Mouse (Mus musculus): ENCODE results near the gene Acss2.
"Not testable (repeated sequence)": the region's sequence is repeated elsewhere in the genome, so short reads cannot be mapped to it uniquely, and the experiment has no call there.

Gene Acss2

DNA sequence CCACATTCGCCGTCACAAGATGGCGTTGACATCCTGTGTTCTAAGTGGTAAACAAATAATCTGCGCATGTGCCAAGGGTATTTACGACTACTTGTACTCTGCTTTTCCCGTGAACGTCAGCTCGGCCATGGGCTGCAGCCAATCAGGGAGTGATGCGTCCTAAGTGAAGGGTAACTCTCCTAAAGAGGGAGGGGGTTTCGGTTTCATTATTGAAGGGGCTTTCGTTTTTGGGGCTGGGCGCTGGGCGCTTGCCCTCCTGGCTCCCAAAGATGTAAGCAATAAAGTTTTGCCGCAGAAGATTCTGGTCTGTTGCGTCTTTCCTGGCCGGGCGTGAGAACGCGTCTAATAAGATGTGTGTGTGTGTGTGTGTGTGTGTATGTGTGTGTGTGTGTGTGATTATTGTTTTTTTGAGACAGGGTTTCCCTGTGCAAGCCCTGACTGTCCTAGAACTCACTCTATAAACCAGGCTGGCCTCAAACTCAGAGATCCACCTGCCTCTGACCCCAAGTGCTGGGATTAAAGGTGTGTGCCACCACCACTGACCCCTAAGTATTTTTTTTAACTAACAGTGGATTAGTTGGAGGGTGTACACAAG, 20.8 kb downstream of the Acss2 start:
- DNase-seq (ENCODE audit: low spot score in 2 of 2) = not testable (repeated sequence)

- DNase-seq (ENCODE audit: low spot score in 2 of 2) = no peak
These were observed 21.9 kb downstream of the Acss2 start for GRCm38 (mm10) chr2:155539696-155540095.

DNA sequence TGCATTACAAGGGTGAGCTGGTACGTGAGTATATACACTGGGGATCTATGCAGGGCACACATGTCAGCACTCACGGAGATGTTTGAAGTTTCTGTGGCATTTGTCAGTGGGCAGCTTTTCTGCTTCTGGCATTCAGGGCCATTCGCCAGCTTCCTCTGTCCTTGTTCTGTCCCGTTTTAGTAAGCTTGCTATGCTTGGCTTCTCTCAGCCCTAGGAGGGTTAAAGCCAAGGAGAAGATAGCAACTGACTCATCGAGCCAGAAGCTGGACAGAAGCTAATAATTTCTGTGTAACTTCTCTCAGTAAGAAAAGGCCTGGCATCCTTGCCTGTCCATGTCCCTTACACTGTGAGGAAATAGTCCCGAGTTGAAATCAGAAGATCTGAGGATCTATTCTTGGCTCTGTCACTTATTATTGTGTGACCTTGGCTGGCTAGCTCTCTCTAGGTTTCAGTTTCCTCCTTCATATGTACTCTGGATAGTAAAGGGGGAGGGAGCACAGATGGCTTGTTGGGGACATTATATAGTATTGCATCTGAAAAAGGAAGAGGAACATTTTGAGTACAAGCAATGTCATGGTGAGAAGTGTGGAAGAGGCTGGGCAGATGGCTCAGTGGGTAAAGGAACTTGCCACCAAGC, 23.2 kb downstream of the Acss2 start:
- no peak for DNase-seq (ENCODE audit: low spot score in 2 of 2)

- DNase-seq (ENCODE audit: low spot score in 2 of 2) = no peak
These were observed 29.2 kb downstream of the Acss2 start for GRCm38 (mm10) chr2:155546955-155547354.

GRCm38 (mm10) chr2:155552336-155552735, 34.6 kb downstream of the Acss2 start:
- peak; percentile 15 to 38 for DNase-seq (ENCODE audit: low spot score in 2 of 2)

DNA sequence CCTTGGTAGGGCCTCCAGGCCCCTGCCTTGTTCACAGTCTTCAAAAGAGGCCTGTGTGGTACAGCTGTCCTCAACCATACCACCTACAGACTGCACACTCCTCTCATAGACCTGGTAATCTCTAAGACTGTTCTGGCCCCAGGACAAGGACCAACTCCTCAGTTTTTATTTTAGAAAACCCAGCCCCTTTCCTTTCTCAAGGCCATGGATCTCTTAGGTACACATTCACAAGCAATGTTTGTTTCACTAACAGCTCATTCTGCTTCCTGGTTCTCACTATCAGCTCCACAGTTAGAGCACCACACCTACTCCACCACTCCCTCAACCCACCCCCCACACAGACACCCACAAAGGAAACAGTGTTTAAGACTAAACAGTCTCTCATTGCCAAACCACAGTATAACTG, 35.2 kb downstream of the Acss2 start:
- peak; percentile 63 to 73 for DNase-seq (ENCODE audit: low spot score in 2 of 2)

DNA sequence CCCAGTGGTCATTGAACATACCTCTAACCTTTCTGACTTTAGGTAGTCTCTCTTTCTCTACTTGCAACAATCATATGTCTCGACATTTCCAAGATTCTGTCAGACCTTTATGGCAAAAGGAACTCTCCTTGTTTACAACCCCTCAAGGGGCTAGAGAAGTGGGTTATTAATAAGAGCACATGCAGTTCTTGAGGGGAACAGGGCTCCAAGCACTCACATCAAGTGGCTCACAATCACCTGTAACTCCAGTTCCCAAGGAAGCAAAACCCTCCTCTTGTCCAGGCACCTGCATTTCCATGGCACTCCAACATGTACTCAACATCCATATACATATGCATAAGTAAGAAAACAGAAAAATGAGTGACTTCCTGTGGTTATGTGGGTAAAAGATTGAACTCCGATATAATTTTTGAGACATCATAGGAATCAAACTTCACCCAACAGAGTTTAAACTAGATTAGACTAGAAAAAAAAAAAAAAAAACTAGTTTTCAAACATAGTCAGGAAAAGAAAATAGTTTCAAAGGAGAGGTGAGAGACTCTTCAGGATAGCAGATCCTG, 36.8 kb downstream of the Acss2 start:
- DNase-seq (ENCODE audit: low spot score in 2 of 2) = no peak

- no peak for DNase-seq (ENCODE audit: low spot score in 2 of 2)
These were observed 44.5 kb downstream of the Acss2 start for GRCm38 (mm10) chr2:155562209-155562608.

DNA sequence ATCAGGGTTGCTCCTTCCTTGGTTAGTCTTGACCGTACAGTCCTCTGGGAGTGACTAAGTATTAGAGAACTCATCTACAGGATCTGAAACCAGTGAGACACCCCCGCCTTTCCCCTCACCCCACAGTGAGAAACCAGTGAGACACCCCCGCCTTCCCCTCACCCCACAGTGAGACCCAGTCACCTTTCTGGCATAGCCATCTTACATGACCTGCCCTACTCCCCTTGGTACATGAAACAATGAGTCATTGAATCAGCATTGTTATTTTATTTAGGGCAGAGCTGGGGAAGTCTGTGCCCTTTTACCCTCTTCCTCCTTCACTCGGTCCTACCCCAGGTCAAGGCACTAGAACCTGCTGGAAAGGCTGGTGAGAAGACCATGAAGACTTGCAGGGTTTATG, 45.2 kb downstream of the Acss2 start:
- no peak for DNase-seq (ENCODE audit: low spot score in 2 of 2)

DNA sequence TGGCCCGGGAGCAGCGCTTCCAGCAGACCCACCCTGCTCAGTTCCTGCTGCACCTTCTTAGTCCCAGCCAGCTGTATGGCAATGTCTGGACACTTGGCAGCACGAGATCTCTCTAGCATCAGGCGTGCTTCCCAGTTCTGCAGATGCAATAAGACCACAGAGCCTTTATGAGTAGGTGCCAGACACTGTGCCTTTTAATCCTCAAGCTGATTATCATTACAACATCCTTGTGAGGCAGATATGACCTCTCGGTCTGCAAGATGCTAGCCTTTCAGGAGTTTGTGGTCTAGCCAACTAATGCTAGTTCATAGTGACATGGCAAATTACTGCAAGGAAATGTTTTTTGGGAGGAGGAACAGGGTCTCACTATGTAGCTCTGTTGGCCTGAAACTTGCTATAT, 50.0 kb downstream of the Acss2 start:
- DNase-seq (ENCODE audit: low spot score in 2 of 2) = no peak

GRCm38 (mm10) chr2:155569223-155569807, 51.6 kb downstream of the Acss2 start:
- DNase-seq (ENCODE audit: low spot score in 2 of 2) = no peak

GRCm38 (mm10) chr2:155573001-155573400, 55.3 kb downstream of the Acss2 start:
- no peak for DNase-seq (ENCODE audit: low spot score in 2 of 2)

DNA sequence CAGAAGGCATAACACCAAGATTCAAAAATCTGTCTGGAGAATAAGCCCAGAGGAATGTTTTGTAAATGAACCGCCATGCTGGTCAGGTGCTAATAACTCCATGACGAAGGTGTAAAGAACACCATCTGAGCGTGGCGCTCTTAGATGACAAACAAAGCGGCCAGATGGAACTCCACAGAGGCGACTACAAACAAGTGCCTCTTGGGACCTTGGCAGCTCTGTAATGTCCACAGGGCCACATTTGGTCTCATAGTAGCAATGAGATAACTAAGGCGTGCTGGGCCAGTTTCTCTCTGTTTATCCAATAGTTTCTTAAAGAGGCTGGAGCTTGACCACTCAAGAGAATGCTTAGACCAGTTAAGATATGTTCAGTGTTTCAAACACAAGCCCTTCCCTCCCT, 56.2 kb downstream of the Acss2 start:
- DNase-seq (ENCODE audit: low spot score in 2 of 2) = no peak

- DNase-seq (ENCODE audit: low spot score in 2 of 2) = no peak
These were observed 57.0 kb downstream of the Acss2 start for GRCm38 (mm10) chr2:155574700-155575099.

DNA sequence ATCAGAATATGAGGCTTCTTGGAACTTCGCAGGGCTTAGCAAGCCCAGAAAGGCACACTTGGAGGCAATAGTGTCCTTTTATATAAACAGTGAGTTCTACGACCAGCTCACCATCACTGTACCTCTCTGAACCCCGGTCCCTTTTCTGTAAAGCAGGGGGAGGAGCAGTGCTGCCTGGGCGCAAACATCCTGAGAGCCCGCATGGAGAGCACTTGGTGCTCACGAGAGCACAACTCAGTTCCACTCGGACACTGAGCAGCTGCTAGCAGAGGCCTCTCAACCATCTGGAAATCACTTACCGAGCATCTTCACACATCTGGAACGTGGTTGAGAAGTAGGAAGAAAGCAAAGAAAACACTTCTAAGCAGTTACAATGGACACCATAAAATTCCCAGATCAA, 58.9 kb downstream of the Acss2 start:
- no peak for DNase-seq (ENCODE audit: low spot score in 2 of 2)

- DNase-seq (ENCODE audit: low spot score in 2 of 2) = no peak
These were observed 62.6 kb downstream of the Acss2 start for GRCm38 (mm10) chr2:155580331-155580730.

GRCm38 (mm10) chr2:155582384-155582995, 64.7 kb downstream of the Acss2 start:
- DNase-seq (ENCODE audit: low spot score in 2 of 2) = no peak

DNA sequence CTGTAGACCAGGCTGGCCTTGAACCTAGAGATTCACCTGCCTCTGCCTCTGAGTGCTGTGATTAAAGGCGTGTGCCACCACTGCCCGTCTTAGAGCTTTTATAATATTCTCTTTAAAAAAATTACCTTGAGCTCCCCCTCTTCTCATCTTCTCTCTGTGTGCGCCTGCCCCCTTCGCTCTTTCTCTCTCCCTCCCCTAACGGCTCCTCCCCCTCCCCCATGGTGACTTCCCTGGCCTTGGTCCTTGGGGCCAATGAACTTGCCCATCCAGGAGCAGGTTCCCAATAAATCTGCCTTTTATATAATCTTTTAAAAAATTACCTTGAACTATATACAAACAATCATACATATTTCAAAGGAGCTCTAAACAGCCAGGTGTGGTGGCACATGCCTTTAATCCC, 65.2 kb downstream of the Acss2 start:
- no peak for DNase-seq (ENCODE audit: low spot score in 2 of 2)

GRCm38 (mm10) chr2:155583927-155584530, 66.3 kb downstream of the Acss2 start:
- peak in 1 of 2 experiments; percentile 42 for DNase-seq (ENCODE audit: low spot score in 2 of 2)

GRCm38 (mm10) chr2:155585082-155585481, 67.3 kb downstream of the Acss2 start:
- DNase-seq (ENCODE audit: low spot score in 2 of 2) = no peak

- no peak for DNase-seq (ENCODE audit: low spot score in 2 of 2)
These were observed 67.7 kb downstream of the Acss2 start for GRCm38 (mm10) chr2:155585486-155585885.

GRCm38 (mm10) chr2:155588136-155588535, 70.4 kb downstream of the Acss2 start:
- no peak for DNase-seq (ENCODE audit: low spot score in 2 of 2)
